Mouse (Mus musculus): ENCODE results near the gene Rassf9. TPM values are rescaled to one million over a fixed set of nuclear protein-coding genes. Genes with fewer than 3 reads are reported as not detected.

Gene Rassf9
- total RNA-seq (2023): not detected

GRCm38 (mm10) chr10:102511807-102512461 lies at the start of gene Rassf9:
Gene Rassf9, plus strand, starts transcription at chr10:102512222.

GRCm38 (mm10) chr10:102490386-102490785 lies 21.6 kb upstream of the Rassf9 start, which contains the start of gene Nts:
Gene Nts, minus strand, starts transcription at chr10:102490486.

Other genes with a start within 250 kb of the Rassf9 start
- not detected for gene Nts, start 21.7 kb upstream of the Rassf9 start, total RNA-seq (2023)